Mouse (Mus musculus) heart, postnatal 14 days (tissue): ENCODE data around the gene Gm11127. TPM values are rescaled to one million over a fixed set of nuclear protein-coding genes. Genes with fewer than 3 reads are reported as not detected.
"Not testable (repeated sequence)": the region's sequence is repeated elsewhere in the genome, so short reads cannot be mapped to it uniquely, and the experiment has no call there.

ENCODE experiments used
- DNase-seq, 2 experiments: peaks; one replicate each; pipeline ENCODE4 v3.0.0; 2021 to 2022
- intact Hi-C: fragments of 180-260 bp; cut with DNase I; formaldehyde crosslinking; loops from one replicate; pipeline ENCODE4 v1.15.1; 2025
- long read RNA-seq, 2 experiments: library from polyadenylated mRNA; stranded (forward); transcript quantifications; one replicate each; pipeline ENCODE4 v2.0.0; 2021
- total RNA-seq, 2 experiments: library from RNA; stranded (reverse); gene quantifications; 2 replicates each; pipeline ENCODE4 v1.2.3; 2021

Gene Gm11127
- 1 to 10 TPM; 1.5 to 2.3 TPM for total RNA-seq
- long read RNA-seq, experiment 1 = 0 reads
- long read RNA-seq, experiment 2, partial matches to known transcripts = 0 of 1 reads
- long read RNA-seq, experiment 2, other reads (novel, unspliced or antisense) = 0 of 1 reads

DNA sequence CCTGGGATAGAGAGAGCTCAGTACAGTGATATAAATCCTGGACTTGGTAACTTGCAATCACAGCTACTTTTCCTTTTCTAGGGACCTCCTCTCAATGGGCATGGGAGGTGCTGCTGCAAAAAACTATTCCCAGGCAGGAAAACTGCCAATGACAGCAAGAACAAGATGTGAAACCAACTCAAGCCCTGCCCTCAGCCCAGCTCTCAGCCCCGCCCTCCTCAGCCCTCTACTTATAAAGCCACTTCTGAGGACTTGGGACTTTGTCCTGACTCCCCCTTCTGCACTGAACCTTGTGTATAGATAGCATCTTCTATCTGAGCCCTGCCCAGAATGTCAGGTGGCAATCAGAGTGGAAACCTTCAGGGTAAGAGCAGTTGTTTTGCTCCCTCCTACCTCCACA lies at the start of gene Gm11127:
Gene Gm11127, minus strand, starts transcription at position 10 of the 400 bp plus-strand sequence.
- intact Hi-C loops, DNase-seq: not testable (repeated sequence)

DNA sequence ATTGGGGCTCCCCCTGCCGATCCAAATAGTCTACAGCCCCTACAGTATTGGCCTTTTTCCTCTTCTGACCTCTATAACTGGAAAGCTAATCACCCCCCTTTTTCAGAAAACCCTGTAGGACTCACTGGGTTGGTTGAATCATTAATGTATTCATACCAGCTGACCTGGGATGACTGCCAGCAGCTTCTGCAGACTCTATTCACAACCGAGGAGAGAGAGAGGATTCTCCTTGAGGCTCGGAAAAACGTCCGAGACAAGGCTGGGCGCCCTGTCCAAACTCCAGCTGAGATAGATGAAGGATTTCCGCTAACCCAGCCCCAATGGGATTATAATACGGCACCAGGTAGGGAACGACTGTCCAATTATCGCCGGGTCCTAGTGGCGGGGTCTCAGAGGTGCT lies 43.9 kb upstream of the Gm11127 start:
- intact Hi-C loops, DNase-seq: not testable (repeated sequence)

DNA sequence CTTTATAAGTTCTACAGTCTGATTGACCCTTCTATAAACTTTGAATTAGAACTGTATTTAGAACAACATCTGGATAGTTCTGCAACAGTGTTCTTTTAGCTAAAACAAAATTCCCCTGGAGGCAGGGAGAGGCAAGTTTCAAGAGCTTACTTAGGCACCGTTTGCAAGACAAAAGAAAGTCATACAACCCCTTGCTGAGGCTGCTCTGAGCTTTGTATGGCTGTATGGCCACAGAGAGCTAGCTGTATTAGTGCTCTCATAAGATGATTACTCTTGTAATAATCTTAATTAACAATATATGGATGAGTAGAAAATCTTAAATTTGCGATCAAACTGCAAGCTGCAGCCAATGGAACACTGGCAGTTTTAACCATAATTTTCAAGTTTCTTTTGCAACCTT lies 41.4 kb upstream of the Gm11127 start:
- intact Hi-C loops, DNase-seq: not testable (repeated sequence)

DNA sequence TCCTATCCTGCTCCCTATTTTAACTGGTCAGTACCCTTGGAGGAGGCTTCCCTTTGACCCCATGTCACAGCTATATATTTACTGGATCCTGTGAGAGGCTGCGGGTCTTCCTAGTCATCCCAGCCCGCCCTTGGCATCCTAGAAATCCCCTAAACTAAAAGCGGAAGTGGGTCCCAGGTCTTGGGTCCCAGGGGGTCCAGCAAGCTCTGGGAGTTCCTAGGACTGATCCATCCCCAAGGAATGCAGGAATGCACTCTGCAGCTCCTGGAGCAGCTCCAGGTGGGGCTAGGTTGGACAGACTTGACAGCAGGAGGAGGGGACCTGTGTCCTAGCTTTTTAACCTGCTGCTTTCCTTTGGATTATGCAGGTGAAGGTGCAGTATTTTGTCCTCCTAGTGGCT lies 35.8 kb upstream of the Gm11127 start:
- DNase-seq = no peak
- intact Hi-C loops = no loop called here

DNA sequence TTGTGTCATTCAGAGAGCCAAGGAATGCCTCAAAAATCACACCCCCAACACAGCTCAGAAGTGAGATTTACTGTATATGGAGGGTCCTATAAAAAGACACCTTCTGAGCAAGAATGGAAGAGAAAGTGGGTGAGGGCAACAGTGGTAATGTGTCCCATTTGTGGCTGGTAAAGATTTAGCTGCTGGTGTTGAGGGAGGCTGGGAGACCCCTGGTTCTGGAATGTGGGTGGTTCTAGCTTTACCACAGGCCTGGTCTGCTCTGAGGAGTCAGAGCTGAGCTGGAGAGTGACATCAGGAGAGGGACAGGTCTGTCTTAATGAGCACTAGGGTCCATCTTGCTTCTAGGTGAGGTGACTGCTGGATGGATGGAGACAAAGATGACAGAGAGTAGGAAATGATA lies 34.3 kb upstream of the Gm11127 start:
- DNase-seq, intact Hi-C loops: not testable (repeated sequence)

DNA sequence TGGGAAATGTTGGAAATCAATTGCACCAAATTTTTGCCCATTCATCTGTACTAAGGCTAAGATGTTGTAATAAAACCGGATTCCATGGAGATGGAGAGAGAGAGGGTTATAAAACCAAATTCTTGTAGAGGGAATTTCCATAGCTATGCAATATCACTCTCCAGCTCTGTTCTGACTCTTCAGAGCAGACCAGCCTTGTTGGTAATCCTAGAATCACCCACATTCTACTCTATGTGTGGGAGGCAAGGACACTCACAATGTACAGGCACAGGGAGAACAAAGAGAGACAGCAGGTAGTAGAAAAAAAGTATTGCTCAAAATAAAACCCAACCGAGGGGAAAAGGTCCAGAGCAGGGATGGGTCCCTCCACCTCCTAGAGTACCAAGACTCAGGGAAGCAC lies 33.8 kb upstream of the Gm11127 start:
- DNase-seq, intact Hi-C loops: not testable (repeated sequence)

DNA sequence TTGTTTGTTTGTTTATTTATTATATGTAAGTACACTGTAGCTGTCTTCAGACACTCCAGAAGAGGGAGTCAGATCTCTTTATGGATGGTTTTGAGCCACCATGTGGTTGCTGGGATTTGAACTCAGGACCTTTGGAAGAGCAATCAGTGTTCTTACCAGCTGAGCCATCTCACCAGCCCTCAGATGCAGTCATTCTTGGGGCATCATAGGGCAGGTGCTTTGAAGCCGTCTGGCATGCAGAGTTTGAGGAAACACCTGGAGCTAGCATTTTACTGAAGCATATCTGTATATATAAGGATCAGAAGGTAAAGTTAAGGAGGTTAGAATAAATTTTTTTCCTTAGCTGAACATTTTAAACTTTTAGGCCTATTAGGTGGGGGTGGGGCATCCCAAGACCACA lies 27.8 kb upstream of the Gm11127 start:
- DNase-seq, intact Hi-C loops: not testable (repeated sequence)

DNA sequence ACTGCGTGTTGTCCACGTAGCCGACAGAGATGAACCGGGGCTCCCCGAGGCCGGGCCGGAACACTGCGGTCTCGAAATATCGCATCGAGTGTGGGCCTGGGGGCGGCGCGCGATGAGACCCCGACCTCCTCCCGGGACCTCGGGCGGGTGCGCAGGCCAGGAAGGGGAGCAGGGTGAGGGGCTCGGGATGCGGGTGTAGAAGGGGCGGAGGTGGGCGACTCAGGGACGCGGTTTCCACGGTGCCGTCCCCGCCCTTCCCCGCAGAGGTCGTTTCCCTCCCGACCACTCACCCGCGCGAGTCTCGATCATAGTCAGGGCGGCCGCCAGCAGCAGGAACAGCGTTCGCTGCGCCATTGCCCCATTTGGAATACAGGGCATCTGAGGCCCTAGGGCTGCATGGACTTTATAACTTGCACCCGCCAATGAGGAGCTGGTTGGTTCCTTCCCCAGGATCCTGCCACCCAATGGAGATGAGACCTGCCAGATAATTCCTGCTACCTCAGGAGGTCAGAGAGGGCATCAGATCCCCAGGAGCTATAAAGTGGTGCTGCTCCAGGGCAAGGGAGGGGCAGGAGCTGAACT lies 25.8 kb upstream of the Gm11127 start:
- peak in 1 of 2 experiments; percentile 7 for DNase-seq
- intact Hi-C loops = no loop called here

DNA sequence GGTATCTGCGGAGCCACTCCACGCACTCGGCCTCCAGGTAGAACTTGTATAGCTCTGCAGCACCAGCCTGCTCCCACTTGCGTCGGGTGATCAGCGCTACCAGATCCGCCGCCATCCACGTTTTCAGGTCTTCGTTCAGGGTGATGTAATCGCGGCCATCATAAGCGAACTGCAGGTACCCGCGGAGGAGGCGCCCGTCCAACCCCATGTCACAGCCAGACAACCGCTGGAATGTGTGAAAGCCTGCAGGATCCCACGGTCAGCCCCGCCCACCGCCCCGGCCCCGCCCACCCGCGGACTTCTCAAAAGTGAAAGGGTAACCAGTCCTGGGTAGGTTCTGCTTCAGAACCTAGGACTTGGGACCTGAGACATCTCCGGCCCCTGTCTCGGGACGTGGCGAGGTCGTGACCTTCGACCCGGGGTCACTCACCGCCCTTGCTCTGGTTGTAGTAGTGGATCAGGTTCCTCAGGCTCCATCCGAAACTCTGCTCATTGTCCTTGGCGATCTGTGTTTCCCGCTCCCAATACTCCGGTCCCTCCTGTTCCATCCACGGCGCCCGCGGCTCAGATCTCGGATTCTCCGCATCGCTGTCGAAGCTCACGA lies 25.2 kb upstream of the Gm11127 start:
- intact Hi-C loops = no loop called here
- peak; percentile 11 to 18 for DNase-seq

DNA sequence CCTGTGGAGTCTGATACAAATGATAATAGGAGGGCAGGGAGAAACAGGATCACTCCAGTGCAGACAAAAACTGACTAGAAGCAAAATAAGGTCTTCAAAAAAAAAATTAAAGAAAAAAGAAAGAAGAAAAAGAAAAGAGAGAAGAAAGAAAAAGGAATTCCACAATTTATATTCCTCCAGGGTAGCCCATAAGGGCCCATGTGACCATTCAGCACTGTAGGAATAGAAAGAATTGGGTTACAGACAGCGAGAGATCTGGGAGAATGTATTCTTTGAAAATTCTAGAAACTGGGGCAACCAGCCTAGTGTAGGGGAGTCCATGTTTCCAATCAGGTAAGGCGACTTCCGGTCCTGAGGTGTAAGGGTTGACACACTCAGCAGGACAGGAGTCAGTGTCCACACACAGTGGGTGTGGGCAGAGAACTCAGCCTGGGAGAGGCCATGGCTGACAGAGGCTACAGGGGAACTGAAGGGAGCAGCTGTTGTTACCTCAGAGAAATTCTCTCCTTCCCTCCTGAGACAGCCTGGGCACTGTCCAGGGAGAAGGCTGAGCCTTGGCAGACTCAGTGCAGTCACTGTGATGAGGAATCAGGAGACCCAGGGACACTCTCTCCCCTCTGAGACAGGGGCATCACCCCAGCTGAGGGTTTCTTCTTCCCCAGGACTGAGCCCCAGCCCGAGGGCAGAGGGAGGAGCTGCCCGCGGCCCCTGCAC lies 24.5 kb upstream of the Gm11127 start:
- DNase-seq, intact Hi-C loops: not testable (repeated sequence)

DNA sequence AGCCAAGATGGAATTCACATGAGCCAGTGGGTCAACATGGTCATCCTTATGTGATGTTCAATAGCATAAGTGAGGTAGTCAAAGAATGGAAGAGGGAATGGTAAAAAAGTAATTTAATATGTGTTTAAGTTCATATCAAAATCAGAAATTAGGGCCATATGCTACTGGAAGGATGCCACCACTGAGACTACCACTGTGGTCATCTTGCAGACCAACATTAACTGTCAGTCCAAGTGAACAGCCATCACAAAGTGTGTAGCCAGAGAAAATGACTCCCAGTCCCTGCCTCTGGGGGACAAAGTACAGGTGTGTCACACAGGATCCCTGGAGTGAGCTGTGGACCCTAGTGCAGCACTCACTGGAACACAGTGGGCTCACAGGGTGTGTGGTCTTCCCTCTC lies 23.7 kb upstream of the Gm11127 start:
- intact Hi-C loops, DNase-seq: not testable (repeated sequence)

DNA sequence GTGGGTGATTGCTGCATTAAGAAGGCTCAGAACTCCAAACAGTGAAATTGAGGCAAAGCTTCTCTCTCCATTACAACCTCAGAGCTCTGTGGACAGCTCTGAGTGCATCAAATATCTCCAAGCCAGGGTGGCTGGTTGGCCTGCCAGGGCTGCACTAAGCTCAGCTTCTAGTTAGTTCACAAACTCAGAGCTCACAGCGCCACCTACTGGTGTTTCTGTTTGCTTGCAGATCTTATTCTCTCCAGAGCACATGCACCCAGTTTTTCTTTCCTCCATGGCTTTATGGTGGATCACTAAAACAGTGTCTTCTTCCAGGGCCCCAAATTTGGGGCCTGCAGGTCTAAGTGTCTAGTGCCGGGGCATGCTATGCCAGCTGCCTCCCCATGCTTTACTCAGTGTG lies 2.7 kb upstream of the Gm11127 start:
- intact Hi-C loops = loop anchor here (10.0 kb wide), 2 partner anchors 74 to 126 kb away; no protein-coding TSS in a partner anchor

DNA sequence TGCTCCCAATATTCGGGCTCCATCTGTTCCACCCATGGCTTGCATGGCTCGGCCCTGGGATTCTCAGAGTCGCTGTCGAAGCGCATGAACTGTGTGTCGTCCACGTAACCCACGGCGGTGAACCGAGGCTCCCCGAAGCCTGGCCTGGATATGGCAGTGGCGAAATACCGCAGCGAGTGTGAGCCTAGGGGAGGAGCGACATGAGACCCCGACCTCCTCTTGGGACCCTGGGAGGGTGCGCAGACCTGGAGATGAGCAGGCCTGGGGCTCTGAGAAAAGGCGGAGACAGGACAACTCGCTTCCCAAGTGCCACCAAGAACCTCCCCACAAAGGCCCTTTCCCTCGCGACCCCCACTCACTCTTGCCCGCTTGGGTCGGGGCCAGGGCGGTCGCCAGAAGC lies 244 bp downstream of the Gm11127 start:
- intact Hi-C loops, DNase-seq: not testable (repeated sequence)

More for the DNA sequence above, 2.7 kb upstream of the Gm11127 start:
- peak; percentile 83 to 89 for DNase-seq

DNA sequence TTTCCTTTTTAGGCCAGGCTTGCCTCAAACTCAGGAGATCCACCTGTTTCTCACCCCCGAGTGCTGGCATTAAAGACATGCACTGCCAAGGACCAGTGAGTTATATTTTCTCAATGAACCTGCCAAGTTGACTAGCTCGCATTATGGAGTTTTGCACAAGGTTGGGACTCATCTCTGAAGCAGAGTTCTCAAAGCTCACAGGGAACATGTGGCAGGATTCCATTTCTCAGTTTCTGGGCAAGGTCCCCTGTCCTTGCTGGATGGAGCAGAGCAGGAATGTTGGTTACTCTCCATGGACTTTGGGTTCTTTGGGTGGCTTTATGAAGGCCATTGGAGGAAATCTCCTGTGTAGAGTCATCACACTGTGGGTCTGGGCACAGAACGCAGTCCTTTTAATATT lies 14.9 kb downstream of the Gm11127 start:
- intact Hi-C loops = no loop called here
- no peak for DNase-seq

DNA sequence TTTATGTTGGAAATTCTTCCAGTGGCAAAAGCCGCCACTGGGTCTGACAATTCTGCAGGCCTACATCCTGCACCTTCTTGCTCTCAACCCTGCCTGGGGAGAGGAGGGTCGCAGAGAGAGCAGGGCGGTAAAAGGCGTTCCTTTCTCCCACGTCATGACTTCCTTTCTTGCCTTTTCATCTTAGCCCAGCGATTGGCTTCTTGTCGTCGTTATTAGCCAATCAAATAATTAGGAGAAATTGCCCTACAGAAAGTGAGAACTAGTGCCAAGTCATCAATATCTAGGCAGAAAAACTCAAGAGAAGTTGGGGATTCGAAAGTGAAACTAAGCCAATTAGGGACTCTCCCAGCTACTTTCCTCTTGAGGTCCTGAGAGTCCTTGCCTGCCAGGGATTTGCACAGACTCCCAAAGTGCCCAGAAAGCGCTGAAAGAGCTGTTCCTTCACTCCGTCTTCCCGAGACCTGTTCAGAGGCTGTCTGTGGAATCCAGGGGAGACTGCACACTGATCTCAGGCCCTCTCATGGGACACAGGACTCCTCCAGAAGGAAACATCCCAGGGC lies 15.5 kb downstream of the Gm11127 start, which contains the start of the genes H2-T22 and Gm6034:
Gene H2-T22, minus strand, starts transcription at position 138 of the 560 bp plus-strand sequence.
Gene Gm6034, plus strand, starts transcription at position 352 of the 560 bp plus-strand sequence.
- peak; percentile 64 to 68 for DNase-seq
- intact Hi-C loops = not testable (repeated sequence)

DNA sequence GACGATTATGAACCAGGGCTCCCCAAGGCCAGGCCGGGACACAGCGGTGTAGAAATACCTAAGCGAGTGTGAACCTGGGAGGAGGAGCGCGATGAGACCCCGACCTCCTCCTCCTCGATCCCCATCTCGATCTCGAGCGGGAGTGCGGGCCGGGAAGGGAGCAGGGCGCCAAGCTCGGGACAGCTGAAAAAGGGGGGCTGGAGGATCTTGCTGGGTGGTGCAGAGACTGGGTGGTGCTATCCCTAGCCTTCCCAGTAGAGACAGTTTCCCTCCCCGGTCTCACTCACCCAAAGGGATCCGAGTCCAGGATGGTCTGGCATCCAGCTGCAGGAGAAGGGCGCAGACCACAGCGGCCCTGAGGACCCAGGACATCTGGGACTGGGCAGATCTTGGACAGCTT lies 16.1 kb downstream of the Gm11127 start:
- intact Hi-C loops = not testable (repeated sequence)
- DNase-seq = peak; percentile 22 to 25

DNA sequence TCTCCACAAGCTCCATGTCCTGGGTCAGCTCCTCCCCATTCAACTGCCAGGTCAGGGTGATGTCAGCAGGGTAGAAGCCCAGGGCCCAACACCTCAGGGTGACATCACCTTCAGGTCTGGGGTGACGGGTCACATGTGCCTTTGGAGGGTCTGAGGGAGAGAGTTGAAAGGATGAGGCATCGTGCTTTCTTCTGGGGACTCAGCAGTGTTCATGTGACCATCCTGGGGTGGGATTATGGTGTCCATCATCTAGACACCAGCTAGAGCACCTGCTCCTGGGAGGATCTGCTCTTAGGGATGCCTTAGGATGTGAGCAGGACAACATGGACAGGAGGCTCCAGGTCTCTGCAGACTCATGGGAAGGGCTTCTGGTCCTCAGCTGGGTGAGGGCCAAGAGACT lies 17.6 kb downstream of the Gm11127 start:
- DNase-seq, intact Hi-C loops: not testable (repeated sequence)

DNA sequence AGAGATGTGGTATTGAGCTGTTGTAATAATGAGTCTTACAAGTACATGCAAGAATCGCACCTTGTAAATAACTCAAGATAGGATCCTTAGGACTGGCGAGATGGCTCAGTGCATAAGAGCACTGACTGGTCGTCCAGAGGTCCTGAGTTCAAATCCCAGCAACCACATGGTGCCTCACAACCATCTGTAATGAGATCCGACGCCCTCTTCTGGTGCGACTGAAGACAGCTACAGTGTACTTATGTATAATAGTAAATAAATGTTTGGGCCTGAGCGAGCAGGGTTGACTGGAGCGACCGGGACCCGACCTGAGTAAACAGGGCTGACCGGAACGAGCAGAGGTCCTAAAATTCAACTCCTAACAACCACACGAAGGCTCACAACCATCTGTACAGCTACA lies 22.0 kb downstream of the Gm11127 start:
- intact Hi-C loops = not testable (repeated sequence)

DNA sequence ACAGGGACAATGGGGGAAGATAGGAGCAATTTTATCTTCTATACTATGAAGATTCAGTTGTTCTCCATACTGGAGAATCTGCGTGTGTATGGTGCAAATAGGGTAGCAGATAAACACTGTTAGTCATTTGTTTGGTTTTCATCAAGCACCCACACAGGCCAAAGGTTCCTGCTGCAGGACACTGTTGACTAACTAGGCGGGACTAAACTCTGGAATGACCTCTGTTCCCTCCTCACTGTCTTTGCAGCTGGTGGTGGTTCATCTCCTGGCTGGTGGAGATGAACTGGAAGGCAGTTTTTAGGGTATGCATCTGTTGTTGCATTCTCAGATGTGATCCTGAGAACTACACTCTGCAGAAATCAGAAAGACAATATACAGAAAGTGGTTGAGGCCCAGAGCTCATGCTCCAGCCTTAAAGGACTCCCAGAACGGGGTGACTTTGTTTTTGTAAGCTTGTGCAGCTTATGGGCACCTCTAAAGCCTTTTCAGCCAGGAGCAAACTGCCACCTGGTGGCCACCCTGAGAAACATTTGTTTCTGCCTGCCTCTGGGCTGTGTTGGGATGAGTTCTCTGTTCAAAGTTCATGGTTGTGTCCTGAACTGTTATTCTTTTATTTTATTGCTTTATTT lies 23.0 kb downstream of the Gm11127 start:
- intact Hi-C loops = loop anchor here (1.0 kb wide), 1 partner anchor 38 kb away; no protein-coding TSS in a partner anchor
- peak; percentile 58 to 75 for DNase-seq

More for the DNA sequence above, 22.0 kb downstream of the Gm11127 start:
- DNase-seq = not testable (repeated sequence)

DNA sequence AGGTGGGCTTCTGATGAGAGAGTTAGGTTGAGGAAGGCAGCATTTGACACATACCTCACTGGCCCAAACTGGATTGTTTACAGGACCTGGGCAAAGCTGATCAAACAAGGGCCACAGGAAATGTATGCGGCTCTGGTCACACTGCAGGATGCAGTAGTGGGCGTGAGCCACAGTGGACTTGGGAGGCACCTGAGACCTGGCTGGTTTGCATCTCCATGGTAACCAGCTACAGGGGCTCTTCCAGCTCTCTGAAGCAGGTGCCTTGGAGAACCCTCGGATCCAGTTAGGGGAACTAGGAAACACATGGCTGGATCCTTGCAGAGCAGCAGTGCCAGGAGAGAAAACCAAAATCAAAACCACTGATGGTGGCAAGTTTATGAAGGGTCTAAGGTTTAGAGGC lies 23.6 kb downstream of the Gm11127 start:
- intact Hi-C loops, DNase-seq: not testable (repeated sequence)
